10 mouse cellular contexts compared by ENCODE assay signal in genomic region chr1:59592876-59593275, GRCm38 (mm10).
DNase-seq lines count a peak whose midpoint lies in the region; ATAC-seq and TF ChIP-seq lines count a peak whose summit lies in the region.
"Had no signal": no experiment of that assay in that cellular context is flagged by ENCODE, and none has a peak within 500 bp of the region (broad histone marks: within the 10 kb centered on the region; RNA-seq: fewer than 3 reads in every experiment).

No protein-coding gene starts in this region.

- intact Hi-C loops in gastrocnemius, adult 2 months (cut with DNase I) = no loop called here
- intact Hi-C loops in left cerebral cortex, postnatal 10 days (cut with DNase I) = no loop called here

- no peak for TF ChIP-seq CTCF in gastrocnemius, adult 2 months (IDR thresholded peaks at IDR 0.05)

- 0 out of 2 replicates have a peak overlapping the region, but pooled peaks have one; percentile 20 for H3K9ac ChIP-seq in hindbrain, embryonic 13.5 days

- H3K4me2 ChIP-seq in hindbrain, embryonic 13.5 days = peak overlapping the region; percentile 41

- 24% methylated on average over 12 of the region's 12 CpGs for whole genome bisulfite sequencing in hindbrain, embryonic 13.5 days

- no peaks in the 10 kb centered on the region for H3K9me3 ChIP-seq in hindbrain, embryonic 13.5 days

- peak overlapping the region; percentile 54 for H3K4me3 ChIP-seq in gastrocnemius, adult 2 months
- H3K4me3 ChIP-seq in hindbrain, embryonic 13.5 days = peak overlapping the region; percentile 7
- H3K4me3 ChIP-seq: erythroblast, embryonic 14.5 days; megakaryocyte, embryonic 14.5 days had no signal

- H3K4me1 ChIP-seq in hindbrain, embryonic 13.5 days (replicated peaks) = peaks cover 23% of the 10 kb centered on the region

- H3K27ac ChIP-seq in gastrocnemius, adult 2 months = peak overlapping the region; percentile 84
- no peak overlapping the region for H3K27ac ChIP-seq in hindbrain, embryonic 13.5 days

- ATAC-seq in hindbrain, embryonic 13.5 days (ENCODE audit: low FRiP score) = peak; percentile 54; the same call in 1 of the 2 replicates
- ATAC-seq in megakaryocyte progenitor cell, adult 5-6 weeks (replicated peaks; ENCODE audit: poor library complexity) = 0 out of 2 replicates have a peak, but pooled peaks have one; percentile 29

- DNase-seq in gastrocnemius, adult 2 months = no peak
- no peak for DNase-seq in gastrocnemius, postnatal 25 days
- peak; percentile 54 for DNase-seq in NIH3T3 (ENCODE audit: low read depth)
- no peak for DNase-seq in left cerebral cortex, postnatal 10 days (ENCODE audit: extremely low spot score in 1 of 2, low spot score in 2 of 2)
- DNase-seq in spleen, adult 12 weeks (ENCODE audit: low spot score) = no peak
- DNase-seq in cerebellum, postnatal 4 days (ENCODE audit: low spot score in 2 of 2) = no peak

- peaks cover 23% of the 10 kb centered on the region for H3K27me3 ChIP-seq in hindbrain, embryonic 13.5 days

- H3K36me3 ChIP-seq in hindbrain, embryonic 13.5 days = no peaks in the 10 kb centered on the region
